ENCODE assay signal across 8 mouse cellular contexts in the genomic region with DNA sequence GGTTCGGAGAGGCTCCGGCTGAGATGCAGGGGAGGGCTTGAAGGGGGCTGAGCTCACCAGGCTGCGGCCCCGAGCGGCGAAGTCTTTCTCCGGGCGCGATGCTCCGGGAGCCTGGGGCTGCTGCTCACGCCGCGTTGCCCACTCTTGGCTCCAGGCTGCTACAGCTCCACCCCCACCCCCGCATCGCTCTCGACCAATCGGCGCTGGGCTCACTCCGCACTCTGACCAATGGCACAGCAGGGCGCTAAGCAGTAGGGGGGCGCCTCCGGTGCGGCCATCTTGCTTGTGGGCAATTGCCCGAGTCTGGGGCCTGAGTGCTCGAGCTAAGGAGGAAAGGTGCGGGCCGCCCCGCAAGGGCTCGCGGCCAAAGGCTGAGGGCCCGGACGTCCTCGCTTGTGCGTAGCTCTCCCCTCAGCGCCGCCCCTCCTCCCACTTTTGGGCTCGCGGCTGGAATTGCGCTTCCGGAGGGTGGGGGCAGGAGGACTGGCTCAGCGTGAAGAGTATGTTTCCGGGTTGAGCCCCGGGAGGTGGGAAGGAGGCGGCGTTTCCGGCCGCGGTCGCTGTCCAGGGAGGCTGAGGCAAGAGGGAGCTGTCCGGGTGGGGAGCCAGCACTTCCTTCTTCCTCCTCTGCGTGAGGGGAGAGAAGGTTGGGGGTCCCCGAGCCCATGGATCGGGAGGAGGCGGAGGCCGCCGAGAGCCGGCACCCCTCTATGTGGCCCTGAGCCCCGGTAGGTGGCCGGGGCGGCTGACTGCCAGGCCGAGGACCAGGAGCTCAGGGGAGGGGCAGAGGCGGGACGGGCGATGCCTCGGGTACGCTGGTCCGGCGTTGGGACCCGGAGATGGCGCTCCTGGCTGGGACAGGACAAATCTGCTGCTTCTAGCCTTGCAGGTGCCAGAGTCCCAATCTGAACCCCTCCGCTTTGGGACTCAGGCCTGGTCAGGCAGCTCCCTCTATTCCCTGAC. TPM values are rescaled to one million over a fixed set of nuclear protein-coding genes. Genes with fewer than 3 reads are reported as not detected.
DNase-seq lines count a peak whose midpoint lies in the region; ATAC-seq lines count a peak whose summit lies in the region.

A gene (minus strand): TSS at position 171 of the 963 bp plus-strand sequence.
A gene (plus strand): TSS at position 277 of the 963 bp plus-strand sequence.

- peaks cover 26% of the 10 kb centered on the region for H3K36me3 ChIP-seq in embryonic facial prominence, embryonic 14.5 days (ENCODE audit: control insufficient read depth, insufficient read depth, low read length)
- peaks cover 18% of the 10 kb centered on the region for H3K36me3 ChIP-seq in kidney, embryonic 14.5 days (ENCODE audit: control insufficient read depth, insufficient read depth, low read length)
- peaks cover 29% of the 10 kb centered on the region for H3K36me3 ChIP-seq in limb, embryonic 15.5 days

- no peaks in the 10 kb centered on the region for H3K27me3 ChIP-seq in embryonic facial prominence, embryonic 14.5 days (replicated peaks; ENCODE audit: control insufficient read depth, insufficient read depth, low read length)
- H3K27me3 ChIP-seq in kidney, embryonic 14.5 days (ENCODE audit: control insufficient read depth, insufficient read depth, low read length), result no peaks in the 10 kb centered on the region
- H3K27me3 ChIP-seq in limb, embryonic 15.5 days, result no peaks in the 10 kb centered on the region

- H3K9ac ChIP-seq in embryonic facial prominence, embryonic 14.5 days (ENCODE audit: low read depth, low read length), result peak within 1 kb of the TSS; percentile 85
- H3K9ac ChIP-seq in kidney, embryonic 14.5 days (ENCODE audit: low read depth, low read length), result peak within 1 kb of the TSS; percentile 70
- peak within 1 kb of the TSS; percentile 85 for H3K9ac ChIP-seq in limb, embryonic 15.5 days

- WGBS in embryonic facial prominence, embryonic 14.5 days, result under 1% methylated on average over 42 of the region's 71 CpGs
- WGBS in kidney, embryonic 14.5 days, result under 1% methylated on average over 65 of the region's 71 CpGs
- WGBS in limb, embryonic 15.5 days, result under 1% methylated on average over 70 of the region's 71 CpGs

- H3K4me1 ChIP-seq in embryonic facial prominence, embryonic 14.5 days (ENCODE audit: control insufficient read depth, insufficient read depth, low read length), result peaks cover 28% of the 10 kb centered on the region
- peaks cover 6% of the 10 kb centered on the region for H3K4me1 ChIP-seq in kidney, embryonic 14.5 days (ENCODE audit: control insufficient read depth, insufficient read depth, low read length)
- H3K4me1 ChIP-seq in limb, embryonic 15.5 days, result peaks cover 54% of the 10 kb centered on the region

- peak within 1 kb of the TSS; percentile 92 for H3K4me3 ChIP-seq in embryonic facial prominence, embryonic 14.5 days (ENCODE audit: low read depth, low read length)
- H3K4me3 ChIP-seq in kidney, embryonic 14.5 days (ENCODE audit: low read length), result peak within 1 kb of the TSS; percentile 89
- H3K4me3 ChIP-seq in limb, embryonic 15.5 days, result peak within 1 kb of the TSS; percentile 92

- ATAC-seq in embryonic facial prominence, embryonic 14.5 days (ENCODE audit: low read depth), result peak; percentile 99
- peak; percentile 98 for ATAC-seq in kidney, embryonic 14.5 days (ENCODE audit: low FRiP score, low TSS enrichment)
- ATAC-seq in limb, embryonic 15.5 days (ENCODE audit: insufficient number of reproducible peaks, low FRiP score, low TSS enrichment, low read depth), result peak; percentile 98

- peak within 1 kb of the TSS; percentile 99 for H3K4me2 ChIP-seq in embryonic facial prominence, embryonic 14.5 days (ENCODE audit: low read depth, low read length)
- peak within 1 kb of the TSS; percentile 97 for H3K4me2 ChIP-seq in kidney, embryonic 14.5 days (replicated peaks; ENCODE audit: low read depth, low read length)
- peak within 1 kb of the TSS; percentile 95 for H3K4me2 ChIP-seq in limb, embryonic 15.5 days

- no peaks in the 10 kb centered on the region for H3K9me3 ChIP-seq in embryonic facial prominence, embryonic 14.5 days (ENCODE audit: control insufficient read depth, low read length)
- H3K9me3 ChIP-seq in kidney, embryonic 14.5 days (ENCODE audit: control insufficient read depth, low read length), result no peaks in the 10 kb centered on the region
- H3K9me3 ChIP-seq in limb, embryonic 15.5 days, result no peaks in the 10 kb centered on the region

- H3K27ac ChIP-seq in embryonic facial prominence, embryonic 14.5 days (replicated peaks; ENCODE audit: low read depth, low read length), result peak within 1 kb of the TSS; percentile 92
- peak within 1 kb of the TSS; percentile 81 for H3K27ac ChIP-seq in kidney, embryonic 14.5 days (ENCODE audit: low read depth, low read length)
- H3K27ac ChIP-seq in limb, embryonic 15.5 days, result peak within 1 kb of the TSS; percentile 96

- peak; percentile 96 for DNase-seq in 3T3-L1 (ENCODE audit: low read depth, low spot score)
- peak; percentile 92 to 96 for DNase-seq in adrenal gland, postnatal 4 days (ENCODE audit: low spot score in 2 of 2)
- DNase-seq in embryonic facial prominence, embryonic 14.5 days (ENCODE audit: low spot score), result peak; percentile 98
- DNase-seq in heart, adult 8-10 months (ENCODE audit: low spot score), result peak; percentile 94
- DNase-seq in monocyte, adult 2 months (ENCODE audit: low read depth in 1 of 2, low spot score in 2 of 2), result peak; percentile 87 to 91
- DNase-seq in spleen, postnatal 36 days (ENCODE audit: low spot score in 2 of 2), result peak; percentile 95

RNA-seq across cellular contexts. Expression of the first gene that starts in this region (rescaled TPM):
- 10 to 100 TPM; 34.5 to 35.7 TPM for total RNA-seq in adrenal gland, postnatal 4 days (2021)
- 28.4 and 31.1 TPM in 2 replicates for polyA plus RNA-seq in embryonic facial prominence, embryonic 14.5 days (2014; fragmentation: Nextera tagmentation; extraction: Ambion mirVana)
- total RNA-seq in heart, adult 8-10 months (2022), result 10 to 100 TPM; 17.2 to 20.1 (median 17.8) TPM
- 15.0 and 24.7 TPM in 2 replicates for polyA plus RNA-seq in kidney, embryonic 14.5 days (2014; fragmentation: Nextera tagmentation; extraction: Ambion mirVana)
- 29.9 and 31.4 TPM in 2 replicates for polyA plus RNA-seq in limb, embryonic 15.5 days (2015; fragmentation: Nextera tagmentation; extraction: Ambion mirVana)

RNA-seq across cellular contexts. Expression of the second gene that starts in this region (rescaled TPM):
- total RNA-seq in adrenal gland, postnatal 4 days (2021), result 10 to 100 TPM; 40.9 to 42.0 TPM
- polyA plus RNA-seq in embryonic facial prominence, embryonic 14.5 days (2014; fragmentation: Nextera tagmentation; extraction: Ambion mirVana), result 18.8 and 20.8 TPM in 2 replicates
- 10 to 100 TPM; 27.8 to 33.6 (median 31.3) TPM for total RNA-seq in heart, adult 8-10 months (2022)
- 19.3 and 23.4 TPM in 2 replicates for polyA plus RNA-seq in kidney, embryonic 14.5 days (2014; fragmentation: Nextera tagmentation; extraction: Ambion mirVana)
- polyA plus RNA-seq in limb, embryonic 15.5 days (2015; fragmentation: Nextera tagmentation; extraction: Ambion mirVana), result 17.9 and 19.0 TPM in 2 replicates

Comparison
In these comparisons a context has a peak if more than half of its experiments do, and no peak if none do; other contexts are left out.
1. Peak in every context shown above with its lines: DNase-seq, ATAC-seq, H3K4me3 ChIP-seq and H3K27ac ChIP-seq.